Mouse (Mus musculus) brain, adult 2 months (tissue): ENCODE results near the gene Emilin2.
A peak's percentile ranks its signal among the peaks of the same experiment; 100 is the strongest.
"Not testable (repeated sequence)": the region's sequence is repeated elsewhere in the genome, so short reads cannot be mapped to it uniquely, and the experiment has no call there.

Source experiments
- DNase-seq: peaks from one replicate; pipeline ENCODE4 v3.0.0; 2011; ENCODE audit warnings: low read depth, low spot score

Emilin2 gene

DNA sequence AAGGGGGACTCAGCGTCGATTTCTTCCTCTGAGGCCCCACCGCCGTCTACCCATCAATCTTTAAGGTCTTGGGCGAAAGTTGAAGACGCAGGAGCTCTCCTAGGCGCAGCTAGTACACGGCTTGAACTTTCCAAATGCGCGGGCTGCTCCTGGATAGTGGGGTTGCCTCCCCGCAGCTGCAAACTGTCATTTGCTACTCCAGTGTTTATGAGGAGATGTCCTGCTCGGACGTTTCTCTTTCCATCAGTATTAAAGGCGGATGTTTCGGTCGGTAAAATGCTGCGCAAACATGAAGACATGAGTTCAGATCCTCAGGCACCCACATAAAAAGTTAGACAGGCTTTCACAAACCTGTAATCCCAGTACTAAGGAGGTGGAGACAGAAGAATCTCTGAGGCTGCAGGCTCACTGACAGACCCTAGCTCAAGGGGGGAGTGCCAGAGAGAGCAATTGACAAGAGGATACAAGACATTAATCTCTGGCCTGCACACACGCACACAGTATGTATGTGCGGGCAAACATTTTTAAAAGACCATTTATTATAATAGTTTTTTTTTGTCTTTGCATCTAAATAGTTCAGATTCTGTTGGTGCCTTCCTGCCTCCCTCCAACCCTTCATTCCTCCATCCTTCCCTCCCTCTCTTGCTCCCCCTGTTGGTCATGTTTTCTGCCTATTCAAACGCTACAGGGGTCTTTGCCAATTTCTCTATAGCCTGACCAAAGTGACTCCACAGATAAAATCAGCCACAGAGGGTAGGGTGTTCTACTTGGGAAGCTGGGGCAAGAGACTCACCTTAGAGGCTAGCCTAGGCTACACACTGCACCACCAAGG, at the start of gene Emilin2:
Gene Emilin2 (minus strand): TSS at position 639 of the 832 bp plus-strand sequence.
- peak; percentile 31 for DNase-seq

DNA sequence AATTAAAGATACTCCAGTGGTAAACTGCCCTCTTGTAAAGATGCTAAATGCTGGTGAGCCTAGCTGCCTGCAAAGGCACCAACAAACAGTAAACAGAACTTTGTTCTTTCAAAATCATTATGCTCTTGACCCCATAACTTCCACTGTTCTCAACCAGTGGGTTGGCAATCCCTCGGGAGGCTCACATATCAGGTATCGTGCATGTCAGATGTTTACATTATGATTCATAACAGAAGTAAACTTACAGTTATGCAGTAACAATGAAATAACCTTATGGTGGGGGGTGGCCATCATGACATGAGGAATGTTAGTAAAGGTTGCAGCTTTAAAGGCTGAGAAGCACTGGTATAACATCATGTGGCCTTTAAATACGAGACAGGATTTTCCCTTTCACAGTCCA, 43.7 kb upstream of the Emilin2 start:
- no peak for DNase-seq

DNA sequence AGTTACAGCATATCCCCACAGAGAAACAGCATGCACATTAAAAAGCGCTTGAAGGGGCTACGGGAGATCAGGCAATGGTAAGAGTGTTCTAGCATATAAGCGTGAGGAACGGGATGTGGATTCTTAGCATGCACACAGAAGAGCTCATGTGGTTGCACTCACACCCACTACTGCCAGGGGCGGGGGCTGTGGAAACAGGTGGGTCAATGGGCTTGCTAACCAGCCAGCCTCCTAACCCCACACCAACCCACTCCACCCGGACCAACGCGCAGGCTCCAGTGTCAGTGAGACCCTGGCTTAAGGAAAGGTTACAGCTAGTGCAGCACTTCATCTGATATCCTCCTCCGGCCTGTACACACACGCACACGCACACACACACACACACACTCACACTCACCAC, 42.4 kb upstream of the Emilin2 start:
- no peak for DNase-seq

DNA sequence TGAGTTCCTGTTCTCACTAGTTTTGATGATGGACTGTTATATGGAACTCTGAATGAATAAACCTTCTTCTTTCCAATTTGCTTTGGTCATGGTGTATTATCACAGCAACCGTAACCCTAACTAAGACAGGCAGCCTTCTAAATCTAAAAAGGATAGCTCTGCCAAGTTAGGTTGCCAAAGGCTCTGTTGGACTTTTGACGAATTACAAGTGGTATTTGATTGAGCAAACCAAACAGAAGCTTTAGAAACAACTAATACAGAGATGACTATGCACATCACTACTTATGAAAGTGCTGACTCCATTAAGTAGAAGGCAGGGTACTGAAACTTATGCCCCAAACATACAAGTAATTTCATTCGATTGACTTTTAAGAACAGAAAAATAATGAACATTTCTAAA, 36.4 kb upstream of the Emilin2 start:
- DNase-seq: no peak

DNA sequence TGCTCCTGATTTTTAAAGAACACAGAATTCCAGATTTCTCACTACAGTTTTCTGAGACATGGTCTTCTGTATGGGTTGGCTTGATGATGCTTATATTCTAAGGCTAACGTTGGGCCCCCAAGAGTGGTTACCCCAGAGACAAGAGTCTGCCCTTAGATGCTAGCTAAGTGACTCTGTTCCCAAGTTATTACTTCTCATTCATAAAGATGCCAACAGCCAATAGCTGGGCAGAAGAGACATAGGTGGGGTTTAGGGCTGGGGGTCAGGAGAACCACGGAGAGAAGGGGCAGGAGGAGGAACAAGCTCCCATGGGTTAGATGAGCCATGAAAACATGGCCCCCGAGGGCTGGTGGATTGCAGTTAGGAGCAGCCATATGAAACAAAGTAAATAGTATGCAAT, 30.2 kb upstream of the Emilin2 start:
- DNase-seq: no peak

DNA sequence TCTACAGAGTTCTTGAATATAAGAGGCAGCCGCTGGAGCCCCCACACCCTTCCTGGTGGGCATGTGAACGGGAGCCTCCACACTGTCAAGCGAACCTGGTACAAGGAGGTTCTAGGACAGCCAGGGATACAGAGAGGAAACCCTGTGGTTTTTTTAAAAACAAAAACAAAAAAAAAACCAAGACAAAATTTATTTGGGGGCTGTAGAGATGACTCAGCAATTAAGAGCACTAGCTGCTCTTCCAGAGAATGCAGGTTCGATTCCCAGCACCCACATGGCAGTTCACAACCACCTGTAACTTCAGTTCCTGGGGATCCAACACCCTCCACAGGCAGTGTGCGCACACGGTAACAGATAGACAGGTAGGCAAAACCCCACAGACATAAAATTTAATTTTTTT, 26.8 kb upstream of the Emilin2 start:
- no peak for DNase-seq

DNA sequence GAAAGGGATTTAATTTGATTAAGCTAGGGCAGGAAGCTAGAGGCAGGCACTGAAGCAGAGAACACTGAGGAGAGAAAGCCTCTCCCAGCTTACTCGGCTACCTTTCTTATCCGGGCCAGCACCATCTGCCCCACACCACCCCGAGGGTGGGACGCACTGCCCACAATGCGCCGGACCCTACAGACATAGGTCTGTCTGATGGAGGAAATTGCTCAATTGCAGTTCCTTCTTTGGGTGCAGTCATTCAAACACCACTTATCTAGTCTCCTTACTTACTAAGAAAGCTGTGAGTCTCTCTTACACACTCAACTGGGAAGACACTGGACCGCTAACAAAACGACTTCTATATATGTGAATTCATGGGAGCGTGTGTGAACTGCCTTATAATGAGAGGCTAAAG, 25.8 kb upstream of the Emilin2 start:
- no peak for DNase-seq

DNA sequence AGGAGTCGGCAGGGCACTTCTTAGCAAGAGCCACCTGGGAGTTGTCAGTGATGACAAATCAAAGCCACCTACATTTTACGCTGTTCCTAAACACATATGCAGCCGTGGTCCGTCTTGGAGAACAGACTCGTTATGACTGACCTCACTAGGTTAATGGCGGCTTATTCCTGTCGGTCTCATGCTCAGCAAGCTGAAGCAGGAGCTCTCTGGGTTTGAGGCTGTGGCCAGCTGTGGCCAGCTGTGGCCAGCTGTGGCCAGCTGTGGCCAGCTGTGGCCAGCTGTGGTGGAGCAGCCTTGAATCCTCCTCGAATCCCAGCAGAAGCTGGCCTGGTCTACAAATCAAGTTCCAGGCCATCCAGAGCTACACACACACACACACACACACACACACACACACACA, 24.6 kb upstream of the Emilin2 start:
- no peak for DNase-seq

DNA sequence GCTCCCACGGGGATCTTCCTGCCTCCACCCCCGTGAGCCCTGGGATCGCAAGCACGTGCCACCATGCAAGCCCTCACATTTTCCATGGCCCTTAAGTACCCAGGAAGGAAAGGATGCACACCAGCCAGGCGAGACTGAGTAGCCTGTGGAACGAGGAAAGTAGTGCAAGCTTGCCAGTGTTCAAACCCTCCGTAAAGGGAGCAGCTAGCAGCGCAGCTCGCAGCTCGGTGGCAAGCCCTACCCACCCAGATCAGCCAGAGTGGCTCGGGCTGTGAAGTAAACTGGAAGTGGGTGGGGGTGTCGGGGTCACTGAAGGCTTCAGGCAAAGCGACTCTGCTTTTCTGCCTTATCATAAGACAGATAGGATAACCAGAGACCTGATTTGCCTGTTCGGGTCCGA, 20.5 kb upstream of the Emilin2 start:
- DNase-seq: no peak

DNA sequence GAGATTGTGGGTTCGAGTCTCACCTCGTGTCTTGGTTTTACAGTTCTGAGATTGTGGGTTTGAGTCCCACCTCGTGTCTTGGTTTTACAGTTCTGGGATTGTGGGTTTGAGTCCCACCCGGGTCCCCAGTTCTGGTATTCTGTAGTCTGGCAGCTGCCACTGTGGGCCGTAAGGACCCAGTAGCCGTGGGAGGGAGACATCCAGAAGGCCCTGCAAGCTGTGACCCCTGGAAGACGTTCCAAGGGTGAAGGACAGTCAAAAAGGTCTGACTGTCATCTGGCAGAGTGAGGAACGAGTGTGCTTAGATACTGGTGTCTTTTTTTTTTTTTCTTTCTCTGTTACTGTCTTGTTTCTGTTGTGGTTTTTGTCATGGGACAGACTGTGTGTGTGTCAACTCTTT, 9.0 kb upstream of the Emilin2 start:
- not testable (repeated sequence) for DNase-seq

DNA sequence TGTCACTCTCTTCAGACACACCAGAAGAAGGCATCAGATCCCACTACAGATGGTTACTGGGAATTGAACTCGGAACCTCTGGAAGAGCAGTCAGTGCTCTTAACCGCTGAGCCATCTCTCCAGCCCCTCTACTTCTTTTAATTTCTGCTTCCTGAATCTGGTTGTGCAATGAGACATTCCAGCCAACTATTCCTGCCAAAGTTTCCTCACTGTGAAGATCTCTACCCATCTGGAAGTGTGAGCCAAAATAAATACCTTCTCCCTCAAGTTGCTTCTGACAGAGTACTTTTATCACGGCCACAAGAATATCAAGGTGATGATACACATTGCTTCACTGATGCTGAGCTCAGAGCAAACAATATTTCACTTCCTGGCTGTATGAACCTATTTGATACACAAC, 7.6 kb upstream of the Emilin2 start:
- no peak for DNase-seq

DNA sequence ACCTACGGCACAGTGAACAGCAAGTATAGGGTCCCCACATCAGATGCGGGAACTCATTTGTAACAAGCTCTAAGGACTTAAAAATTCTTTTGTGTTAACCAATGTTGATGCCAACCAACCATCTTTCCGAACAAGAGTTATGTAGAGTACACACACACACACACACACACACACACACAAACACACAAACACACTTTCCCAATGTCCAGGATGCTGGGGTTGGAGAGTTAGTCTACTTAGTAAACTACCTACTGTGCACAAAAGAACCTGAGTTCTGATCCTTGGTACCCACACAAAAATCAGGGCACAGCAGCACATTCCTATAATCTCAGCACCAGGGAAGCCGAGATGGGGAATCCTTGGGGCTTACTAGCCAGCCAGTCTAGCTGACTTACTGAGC, 5.8 kb upstream of the Emilin2 start:
- no peak for DNase-seq

DNA sequence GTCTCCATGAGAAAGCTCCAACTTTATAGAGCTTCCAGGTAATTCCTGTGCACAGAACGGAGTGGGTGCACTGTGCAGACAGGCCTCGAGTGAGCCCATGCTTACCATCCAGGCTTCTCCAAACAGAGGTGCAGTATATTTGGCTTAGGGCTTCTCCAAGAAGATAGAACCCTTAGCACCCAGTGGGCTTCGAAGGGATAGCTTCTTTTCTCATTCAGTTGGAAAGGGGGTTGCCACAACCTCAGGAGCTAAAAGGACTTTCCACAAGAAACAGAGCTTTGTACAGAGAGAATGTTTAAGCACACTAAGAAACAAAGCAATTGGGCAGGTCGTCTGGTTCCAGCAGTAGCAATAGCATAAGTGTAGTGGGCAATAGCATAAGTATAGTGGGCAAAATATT, 2.5 kb upstream of the Emilin2 start:
- no peak for DNase-seq

DNA sequence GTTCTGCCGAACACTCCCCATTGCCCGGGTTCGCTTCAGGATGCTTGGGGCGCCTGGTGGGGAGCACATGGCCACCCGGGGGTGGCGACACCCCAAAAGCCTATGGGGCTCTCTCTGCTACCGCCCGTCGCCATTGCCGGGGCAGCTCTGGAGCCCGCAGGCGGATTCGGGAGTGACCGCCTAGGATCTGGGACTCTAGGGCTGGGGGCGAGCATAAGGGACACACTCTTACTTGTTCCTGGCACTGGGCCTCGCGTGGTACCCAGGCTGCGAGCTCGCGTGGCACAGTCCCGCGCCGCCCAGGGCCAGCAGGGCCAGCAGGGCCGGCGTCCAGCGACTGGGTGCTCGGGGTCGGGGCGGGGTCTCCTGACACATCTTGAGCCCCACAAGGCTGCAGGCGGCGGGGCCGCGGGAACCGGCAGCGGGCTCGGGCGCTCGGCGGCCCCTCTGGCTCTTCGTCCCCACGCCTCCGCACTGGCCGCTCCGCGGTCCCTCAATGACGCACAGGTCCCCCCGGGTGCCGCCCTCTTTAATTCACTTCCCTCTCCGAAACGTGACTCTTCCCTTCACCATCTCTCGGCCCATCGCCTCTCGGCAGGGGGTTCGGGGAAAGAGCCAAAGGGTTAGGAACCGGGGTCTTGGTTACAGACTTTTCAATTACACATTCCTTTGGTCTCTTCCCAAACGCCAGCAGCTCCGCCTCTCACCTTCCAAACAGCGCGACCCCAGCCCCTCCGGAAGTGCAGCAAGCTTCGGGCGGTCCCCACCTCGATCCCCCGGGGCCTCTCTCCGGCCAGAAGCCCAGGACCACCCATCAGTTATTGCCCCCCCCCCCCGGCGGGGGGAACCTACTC, 1.1 kb downstream of the Emilin2 start:
- DNase-seq: no peak

DNA sequence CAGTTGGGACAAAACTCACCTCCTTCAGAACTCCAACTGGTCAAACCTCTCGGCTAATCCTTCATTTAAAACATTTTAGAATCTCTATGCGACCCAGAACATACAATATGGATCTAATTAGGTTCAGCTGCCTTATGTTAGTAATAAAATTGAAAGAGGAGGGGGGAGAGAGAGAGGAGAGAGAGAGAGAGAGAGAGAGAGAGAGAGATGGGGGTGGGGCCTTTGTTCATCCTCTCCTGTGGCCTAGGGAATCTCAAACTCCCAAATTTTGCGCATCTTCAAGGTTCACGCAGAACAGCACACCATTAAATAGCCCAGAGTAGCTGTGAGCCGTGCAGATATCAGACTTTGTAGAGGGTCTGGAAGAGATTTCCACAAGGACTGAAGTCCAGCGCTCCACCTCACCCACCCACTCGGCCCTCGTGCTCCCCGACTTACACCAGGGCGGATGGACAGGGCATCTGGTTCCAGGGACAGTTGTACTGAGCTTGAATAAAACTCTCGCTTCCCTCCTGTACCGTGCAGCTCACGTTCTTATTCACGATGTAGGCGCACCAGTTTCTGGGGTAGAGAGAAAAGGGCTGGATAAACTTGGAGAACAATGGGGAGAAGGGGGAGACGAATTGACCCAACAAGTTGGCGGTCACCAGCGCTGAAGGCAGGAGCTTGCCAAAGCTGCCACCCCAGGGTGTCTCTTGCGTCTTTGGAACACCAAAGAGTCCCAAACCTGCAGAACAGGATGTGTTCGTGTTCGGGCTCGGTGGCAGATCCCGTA, 1.9 kb downstream of the Emilin2 start:
- DNase-seq: no peak

DNA sequence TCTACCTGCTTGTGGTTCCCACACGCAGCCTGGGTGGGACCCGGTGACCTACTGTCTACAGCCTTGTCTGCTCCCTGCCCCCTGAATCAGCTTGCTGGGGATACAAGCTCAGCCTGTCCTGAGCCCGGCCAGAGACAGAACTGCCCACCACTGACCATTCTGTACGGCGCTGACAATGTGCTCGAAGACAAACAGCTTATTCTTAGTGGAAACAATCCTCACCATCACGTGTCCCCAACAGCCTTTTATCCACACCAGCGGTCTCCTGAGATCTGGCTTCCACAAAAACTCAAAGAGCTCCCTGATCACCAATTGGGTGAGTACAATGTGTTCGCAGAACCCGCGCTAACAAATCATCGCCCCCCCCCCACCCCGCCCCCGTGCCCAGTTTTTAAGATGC, 2.6 kb downstream of the Emilin2 start:
- peak; percentile 81 for DNase-seq

DNA sequence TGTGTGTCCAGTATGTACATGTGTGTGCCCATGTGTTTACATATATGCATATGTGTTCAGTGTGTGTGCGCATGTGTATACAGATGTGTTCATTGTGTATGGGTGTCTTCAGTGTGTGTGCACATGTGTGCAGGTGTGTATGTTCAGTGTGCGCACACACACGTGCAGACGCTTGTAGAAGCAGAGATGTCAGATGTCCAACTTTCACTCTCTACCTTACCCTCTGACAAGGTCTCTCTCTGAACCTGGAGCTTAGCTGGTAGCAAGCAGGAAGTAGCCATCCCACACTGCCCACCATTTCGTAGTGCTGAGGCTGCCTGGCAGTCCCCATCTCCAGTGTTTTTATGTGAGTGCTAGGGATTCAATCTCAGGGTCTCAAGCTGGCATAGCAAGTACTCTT, 3.5 kb downstream of the Emilin2 start:
- no peak for DNase-seq

DNA sequence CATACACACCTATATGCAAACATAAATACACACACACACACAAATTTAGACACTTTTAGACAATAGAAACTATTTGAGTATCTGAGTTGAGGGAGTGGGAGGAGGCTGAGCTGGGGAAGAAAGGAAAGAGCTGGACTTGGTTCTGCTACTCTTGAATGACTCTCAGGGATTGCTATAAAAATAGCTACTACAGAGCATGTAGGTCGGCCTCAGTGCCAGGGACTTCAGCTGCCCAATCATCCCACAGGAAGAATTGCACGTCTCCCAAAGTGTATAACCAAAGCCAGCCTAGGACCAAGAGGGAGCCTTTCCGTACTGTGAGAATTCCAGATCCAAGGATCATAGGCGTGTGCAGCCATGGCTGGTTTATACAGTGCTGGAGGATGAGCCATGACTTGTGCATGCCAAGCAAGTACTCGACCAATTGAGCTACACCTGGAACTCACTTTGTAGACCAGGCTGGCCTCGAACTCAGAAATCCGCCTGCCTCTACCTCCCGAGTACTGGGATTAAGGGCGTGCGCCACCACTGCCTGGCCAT, 4.5 kb downstream of the Emilin2 start:
- no peak for DNase-seq

DNA sequence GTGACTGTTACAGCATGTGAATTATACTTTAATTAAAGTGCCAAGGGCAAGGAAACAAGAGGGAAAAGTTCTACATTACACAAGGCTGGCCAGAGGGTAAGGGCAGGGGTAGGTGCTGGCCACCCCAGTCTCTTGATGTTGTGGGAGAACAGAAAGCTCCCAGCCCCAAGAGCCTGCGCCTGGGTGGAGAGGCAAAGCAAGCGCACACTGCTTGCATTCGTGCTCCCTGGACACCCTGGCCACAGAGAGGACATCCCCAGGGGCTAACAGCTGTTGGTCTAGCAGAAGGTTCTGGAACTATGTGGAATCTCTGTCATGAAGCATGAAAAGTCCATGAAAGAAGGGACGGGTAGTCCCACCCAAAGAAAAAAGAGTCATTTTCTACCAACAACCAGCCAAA, 5.1 kb downstream of the Emilin2 start:
- DNase-seq: no peak

DNA sequence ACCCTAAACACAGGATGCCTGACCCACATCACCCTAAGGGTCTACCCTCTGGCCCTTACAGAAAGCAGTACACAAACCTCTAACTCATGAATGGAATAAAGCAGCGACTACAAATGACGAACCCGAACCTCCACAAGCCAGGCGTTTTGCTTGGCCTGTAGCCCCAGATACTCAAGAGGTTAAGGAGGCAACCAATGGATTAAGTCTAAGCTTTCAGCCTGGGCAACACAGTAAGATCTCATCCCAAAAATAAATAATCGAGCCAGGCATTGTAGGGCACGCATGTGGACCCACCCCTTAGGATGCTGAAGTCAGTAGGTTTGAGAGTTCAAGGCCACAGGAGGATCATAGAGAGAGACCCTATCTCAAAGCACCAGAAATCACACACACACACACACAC, 5.7 kb downstream of the Emilin2 start:
- no peak for DNase-seq

DNA sequence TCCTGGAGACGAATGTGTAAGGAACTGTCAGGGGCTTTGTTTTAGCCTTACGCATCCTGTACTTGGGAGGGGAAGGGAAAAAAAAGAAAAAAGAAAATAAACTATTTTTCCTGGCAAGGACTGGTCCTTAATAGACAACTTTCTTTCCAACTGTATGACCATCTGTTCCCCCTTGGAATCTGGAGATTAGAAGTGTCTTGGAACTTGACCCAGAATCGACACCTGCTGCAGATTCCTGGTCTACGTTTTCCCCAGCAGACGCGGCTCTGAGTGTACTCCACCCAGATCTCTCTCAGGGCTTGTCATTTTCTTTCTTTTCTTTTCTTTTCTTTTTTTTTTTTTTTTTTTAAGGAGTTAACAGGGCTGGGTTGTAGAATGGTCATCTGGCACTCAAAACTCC, 8.3 kb downstream of the Emilin2 start:
- peak; percentile 29 for DNase-seq

DNA sequence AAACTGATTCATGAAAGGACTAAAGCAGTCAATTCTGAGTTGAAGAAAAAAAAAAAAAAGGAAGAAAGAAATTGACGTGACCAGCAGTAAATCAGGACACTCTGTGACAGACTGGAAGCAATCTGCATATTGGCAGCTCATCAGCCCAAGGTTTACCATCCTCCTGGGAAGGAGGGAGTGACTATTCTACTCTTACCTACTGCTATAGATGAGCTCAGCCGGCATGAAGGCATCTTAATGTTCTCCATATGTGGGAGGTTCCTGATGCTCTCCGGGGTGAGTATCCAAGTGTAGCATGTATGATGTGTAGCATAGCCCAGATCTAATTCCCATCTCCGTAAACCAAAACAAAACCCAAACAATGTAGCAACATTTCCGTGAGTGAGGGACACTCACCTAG, 10.4 kb downstream of the Emilin2 start:
- DNase-seq: no peak
